Mouse (Mus musculus) cerebellum, adult 18-20 months (tissue): ENCODE measurements around the gene Afp.

Source experiments
- DNase-seq, 2 experiments: peaks; one replicate each; pipeline ENCODE4 v3.0.0; 2021

Gene Afp

DNA sequence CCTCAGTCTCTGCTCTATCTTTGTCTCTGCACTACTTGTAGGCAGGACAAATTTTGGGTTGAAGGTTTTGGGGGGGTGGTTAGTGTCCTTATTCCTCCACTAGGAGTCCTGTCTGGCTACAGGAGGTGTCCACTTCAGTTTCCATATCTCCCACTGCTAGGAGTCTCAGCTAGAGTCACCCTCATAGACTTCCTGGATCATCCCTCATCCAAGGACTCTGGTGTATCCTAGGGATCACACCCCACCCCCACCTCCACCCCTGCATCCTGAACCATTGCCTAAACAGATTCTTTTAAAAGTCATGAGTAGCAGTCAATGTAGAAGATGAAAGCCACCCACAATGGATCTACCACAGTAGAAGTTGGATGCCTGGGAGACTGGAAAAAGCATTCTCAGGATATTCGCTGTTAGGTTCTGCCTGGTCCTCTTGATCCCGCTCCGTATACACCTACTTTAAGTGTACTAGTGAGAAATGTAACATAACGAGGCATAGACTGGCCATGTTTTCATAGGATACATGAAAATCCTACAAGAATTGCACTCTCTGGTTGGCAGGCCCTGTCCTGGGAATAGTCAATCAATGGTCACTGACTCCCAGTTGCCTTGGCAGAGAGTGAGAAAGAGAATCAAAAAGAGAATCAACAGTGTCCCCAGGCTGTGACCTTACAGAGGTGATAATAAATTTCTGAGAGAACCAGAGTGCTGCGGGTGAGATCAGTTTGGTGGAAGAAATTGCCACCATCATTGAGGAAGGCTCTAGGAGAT, 19.5 kb downstream of the Afp start:
- DNase-seq, result no peak

GRCm38 (mm10) chr5:90512288-90512955, 21.9 kb downstream of the Afp start:
- DNase-seq, result no peak

DNA sequence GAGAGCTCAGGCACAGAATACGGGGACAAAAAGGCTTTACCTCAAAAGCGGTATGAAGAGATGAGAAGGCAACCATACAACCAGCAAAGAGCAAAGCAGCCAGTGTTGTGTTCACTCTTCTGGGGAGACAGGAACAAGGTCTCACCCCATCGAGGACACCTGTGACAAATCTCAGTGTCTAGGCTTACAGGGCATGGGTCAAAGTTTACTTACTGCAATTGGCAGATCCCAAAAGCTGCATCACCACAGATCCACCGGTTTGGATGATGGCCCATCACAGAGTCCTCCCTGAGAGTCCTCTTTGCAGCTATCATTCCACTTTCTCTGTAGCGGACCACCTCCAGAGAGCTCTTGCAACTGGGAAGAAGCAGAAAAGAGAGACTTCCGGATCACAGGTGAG, 25.0 kb downstream of the Afp start:
- no peak for DNase-seq

- no peak for DNase-seq
Measured at GRCm38 (mm10) chr5:90518356-90519100, 28.0 kb downstream of the Afp start, which contains the start of gene Afm. TSS of gene Afm (plus strand) at chr5:90518932.

- DNase-seq, result no peak
Measured at GRCm38 (mm10) chr5:90551191-90551590, 60.7 kb downstream of the Afp start.

GRCm38 (mm10) chr5:90556052-90556451, 65.5 kb downstream of the Afp start:
- no peak for DNase-seq
